Mouse (Mus musculus): Measurements from ENCODE around the gene Olfr155.

Olfr155 gene

GRCm38 (mm10) chr4:43851265-43851664 lies at the start of gene Olfr155:
Gene Olfr155, plus strand, starts transcription at chr4:43851565.
- no peak for DNase-seq (ENCODE audit: low spot score in 2 of 2)

GRCm38 (mm10) chr4:43822896-43823550 lies 28.3 kb upstream of the Olfr155 start:
- DNase-seq (ENCODE audit: low spot score in 2 of 2), result peak in 1 of 2 experiments; percentile 12

- peak; percentile 6 to 21 for DNase-seq (ENCODE audit: low spot score in 2 of 2)
These were observed 27.5 kb upstream of the Olfr155 start, which contains the start of gene Olfr156 for GRCm38 (mm10) chr4:43823845-43824337. Gene Olfr156, minus strand, starts transcription at chr4:43823895.

- DNase-seq (ENCODE audit: low spot score in 2 of 2), result no peak
These were observed 22.6 kb upstream of the Olfr155 start for GRCm38 (mm10) chr4:43828806-43829205.

GRCm38 (mm10) chr4:43832031-43832430 lies 19.3 kb upstream of the Olfr155 start:
- DNase-seq (ENCODE audit: low spot score in 2 of 2), result no peak

- no peak for DNase-seq (ENCODE audit: low spot score in 2 of 2)
These were observed 17.6 kb upstream of the Olfr155 start for GRCm38 (mm10) chr4:43833752-43834151.

- DNase-seq (ENCODE audit: low spot score in 2 of 2), result no peak
These were observed 16.6 kb upstream of the Olfr155 start for GRCm38 (mm10) chr4:43834749-43835148.

- DNase-seq (ENCODE audit: low spot score in 2 of 2), result no peak
These were observed 13.0 kb upstream of the Olfr155 start for GRCm38 (mm10) chr4:43838326-43838725.

- no peak for DNase-seq (ENCODE audit: low spot score in 2 of 2)
These were observed 11.3 kb upstream of the Olfr155 start, which contains the start of gene Olfr157 for GRCm38 (mm10) chr4:43840101-43840500. Gene Olfr157, minus strand, starts transcription at chr4:43840201.

- no peak for DNase-seq (ENCODE audit: low spot score in 2 of 2)
These were observed 2.7 kb downstream of the Olfr155 start for GRCm38 (mm10) chr4:43854101-43854500.

GRCm38 (mm10) chr4:43859886-43860285 lies 8.5 kb downstream of the Olfr155 start:
- no peak for DNase-seq (ENCODE audit: low spot score in 2 of 2)

- DNase-seq (ENCODE audit: low spot score in 2 of 2), result peak; percentile 62 to 73
These were observed 9.6 kb downstream of the Olfr155 start for GRCm38 (mm10) chr4:43860744-43861519.

GRCm38 (mm10) chr4:43863298-43863697 lies 11.9 kb downstream of the Olfr155 start:
- DNase-seq (ENCODE audit: low spot score in 2 of 2), result no peak

GRCm38 (mm10) chr4:43869821-43870220 lies 18.5 kb downstream of the Olfr155 start:
- DNase-seq (ENCODE audit: low spot score in 2 of 2), result no peak

- DNase-seq (ENCODE audit: low spot score in 2 of 2), result no peak
These were observed 23.1 kb downstream of the Olfr155 start for GRCm38 (mm10) chr4:43874501-43874900.

GRCm38 (mm10) chr4:43875160-43875918 lies 24.0 kb downstream of the Olfr155 start, which contains the start of gene Reck:
Gene Reck, plus strand, starts transcription at chr4:43875530.
- peak; percentile 78 to 90 for DNase-seq (ENCODE audit: low spot score in 2 of 2)

- peak in 1 of 2 experiments; percentile 24 for DNase-seq (ENCODE audit: low spot score in 2 of 2)
These were observed 24.6 kb downstream of the Olfr155 start for GRCm38 (mm10) chr4:43875919-43876411.

- DNase-seq (ENCODE audit: low spot score in 2 of 2), result no peak
These were observed 25.9 kb downstream of the Olfr155 start for GRCm38 (mm10) chr4:43877230-43877629.

GRCm38 (mm10) chr4:43878121-43878776 lies 26.9 kb downstream of the Olfr155 start:
- no peak for DNase-seq (ENCODE audit: low spot score in 2 of 2)

GRCm38 (mm10) chr4:43879566-43879965 lies 28.2 kb downstream of the Olfr155 start:
- no peak for DNase-seq (ENCODE audit: low spot score in 2 of 2)

- DNase-seq (ENCODE audit: low spot score in 2 of 2), result no peak
These were observed 32.8 kb downstream of the Olfr155 start for GRCm38 (mm10) chr4:43884196-43884595.

Data from cerebellum, postnatal 4 days (tissue).